Mouse (Mus musculus) cerebellum, adult 2 months (tissue): ENCODE measurements at regions not wholly inside any gene's neighbourhood (a gene's known extent, or its start where the extent isn't known, plus 50 kb on each side); places are given as distances from the start of the nearest gene placed in this dataset.

Experiments used
- DNase-seq, 2 experiments: peaks; one replicate each; pipeline ENCODE4 v3.0.0; 2021
- H3K27ac ChIP-seq: fragments of 200-500 bp; 2 replicates; pipeline ENCODE4 v1.5.1; 2012; ENCODE audit warnings: low read length, control low read depth, inconsistent platforms; ENCODE audit not compliant: insufficient read depth
- H3K27me3 ChIP-seq: fragments of 200-500 bp; 2 replicates; pipeline ENCODE4 v1.6.1; 2012; ENCODE audit warnings: inconsistent platforms, mild to moderate bottlenecking, low read length, moderate library complexity; ENCODE audit not compliant: control insufficient read depth, insufficient read depth
- H3K4me1 ChIP-seq: fragments of 200-500 bp; 2 replicates; pipeline ENCODE4 v1.6.1; 2011; ENCODE audit warnings: low read length; ENCODE audit not compliant: control insufficient read depth, insufficient read depth
- H3K4me3 ChIP-seq: fragments of 200-500 bp; replicated peaks from 2 replicates; pipeline ENCODE3; 2011; ENCODE audit warnings: mild to moderate bottlenecking, low read depth, low read length, control low read depth; ENCODE audit not compliant: insufficient read depth
- CTCF ChIP-seq: fragments of 200-500 bp; IDR thresholded peaks from 2 replicates; pipeline ENCODE4 v1.5.1; 2011; ENCODE audit warnings: low read depth, mild to moderate bottlenecking, control low read depth, low read length, moderate library complexity, borderline replicate concordance; ENCODE audit not compliant: insufficient read depth
- POLR2A ChIP-seq: fragments of 200-500 bp; IDR thresholded peaks from 2 replicates; pipeline ENCODE4 v1.6.1; 2011; ENCODE audit warnings: low read length, control low read depth, borderline replicate concordance; ENCODE audit not compliant: insufficient read depth
- WGBS: fragments of 180-500 bp; shearing (Covaris S2); methylation state at CpG from one replicate; pipeline ENCODE4 v1.1.7; 2018; 5-methylcytosine and 5-hydroxymethylcytosine counted together

DNA sequence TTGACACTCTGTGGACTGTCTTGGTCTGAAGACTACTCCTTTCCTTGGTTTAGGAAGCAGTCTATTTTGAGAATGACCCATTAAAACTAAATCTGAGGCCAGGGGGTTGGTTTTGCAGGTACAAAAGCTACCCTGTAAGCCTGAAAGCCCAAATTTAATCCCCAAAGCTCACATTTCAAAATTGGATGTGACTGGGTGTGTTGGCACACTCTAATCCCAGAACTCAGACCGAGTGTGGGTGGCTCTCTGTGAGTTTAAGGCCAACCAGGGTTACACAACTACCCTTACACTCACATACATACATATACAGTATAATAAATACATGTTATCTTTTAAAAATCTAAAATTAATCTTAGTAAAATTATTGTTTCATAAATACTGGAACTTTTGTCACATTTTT, 228.6 kb downstream of the Xxylt1 start:
- 92% methylated on average over 1 of the region's 1 CpGs for WGBS
- no peaks in the 10 kb centered on the region for H3K27me3 ChIP-seq
- H3K4me1 ChIP-seq, result no peaks in the 10 kb centered on the region
- no peak overlapping the region for H3K4me3 ChIP-seq
- H3K27ac ChIP-seq, result no peak overlapping the region
- no peak for DNase-seq
- TF ChIP-seq POLR2A (no peak), CTCF (no peak)

DNA sequence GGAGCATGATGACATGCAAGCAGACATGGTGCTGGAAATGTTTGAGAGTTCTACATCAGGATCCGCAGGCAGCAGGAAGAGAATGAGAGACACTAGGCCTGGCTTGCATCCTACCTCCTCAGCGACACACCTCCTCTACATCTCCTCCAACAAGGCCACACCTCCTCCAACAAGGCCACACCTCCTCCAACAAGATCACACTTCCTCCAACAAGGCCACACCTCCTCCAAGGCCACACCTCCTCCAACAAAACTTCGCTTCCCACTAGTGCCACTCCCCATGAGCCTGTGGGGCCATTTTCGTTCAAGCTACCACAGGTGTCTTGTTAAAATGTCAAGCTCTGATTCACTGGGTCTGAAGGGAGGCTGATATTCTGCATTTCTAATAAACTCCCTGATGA, 226.5 kb downstream of the Xxylt1 start:
- DNase-seq, result no peak
- TF ChIP-seq CTCF, result no peak
- TF ChIP-seq POLR2A, result no peak
- H3K4me1 ChIP-seq, result no peaks in the 10 kb centered on the region
- WGBS, result 76% methylated on average over 4 of the region's 4 CpGs
- H3K27me3 ChIP-seq, result no peaks in the 10 kb centered on the region
- H3K4me3 ChIP-seq, result no peak overlapping the region
- no peak overlapping the region for H3K27ac ChIP-seq

DNA sequence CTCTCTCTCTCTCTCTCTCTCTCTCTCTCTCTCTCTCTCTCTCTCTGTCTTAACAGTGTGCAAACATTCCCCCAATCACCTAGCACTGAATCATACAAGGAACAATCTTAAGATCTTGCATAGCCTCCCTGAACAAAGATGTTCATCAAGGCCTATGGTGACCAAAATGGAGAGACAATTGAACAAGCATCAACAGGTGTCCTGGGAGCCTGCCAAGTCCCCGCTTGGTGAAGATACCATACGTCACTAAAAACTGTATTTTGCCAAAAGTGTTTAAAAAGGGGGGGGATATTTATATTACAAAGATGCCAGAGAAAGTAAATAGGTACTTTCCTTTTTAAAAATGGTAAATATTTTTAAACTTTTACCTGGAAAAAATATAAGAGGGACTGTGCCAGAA, 223.6 kb downstream of the Xxylt1 start:
- H3K27me3 ChIP-seq, result no peaks in the 10 kb centered on the region
- no peak overlapping the region for H3K4me3 ChIP-seq
- no peak overlapping the region for H3K27ac ChIP-seq
- 22% methylated on average over 2 of the region's 2 CpGs for WGBS
- no peak for TF ChIP-seq CTCF
- no peak for TF ChIP-seq POLR2A
- DNase-seq, result no peak
- no peaks in the 10 kb centered on the region for H3K4me1 ChIP-seq

DNA sequence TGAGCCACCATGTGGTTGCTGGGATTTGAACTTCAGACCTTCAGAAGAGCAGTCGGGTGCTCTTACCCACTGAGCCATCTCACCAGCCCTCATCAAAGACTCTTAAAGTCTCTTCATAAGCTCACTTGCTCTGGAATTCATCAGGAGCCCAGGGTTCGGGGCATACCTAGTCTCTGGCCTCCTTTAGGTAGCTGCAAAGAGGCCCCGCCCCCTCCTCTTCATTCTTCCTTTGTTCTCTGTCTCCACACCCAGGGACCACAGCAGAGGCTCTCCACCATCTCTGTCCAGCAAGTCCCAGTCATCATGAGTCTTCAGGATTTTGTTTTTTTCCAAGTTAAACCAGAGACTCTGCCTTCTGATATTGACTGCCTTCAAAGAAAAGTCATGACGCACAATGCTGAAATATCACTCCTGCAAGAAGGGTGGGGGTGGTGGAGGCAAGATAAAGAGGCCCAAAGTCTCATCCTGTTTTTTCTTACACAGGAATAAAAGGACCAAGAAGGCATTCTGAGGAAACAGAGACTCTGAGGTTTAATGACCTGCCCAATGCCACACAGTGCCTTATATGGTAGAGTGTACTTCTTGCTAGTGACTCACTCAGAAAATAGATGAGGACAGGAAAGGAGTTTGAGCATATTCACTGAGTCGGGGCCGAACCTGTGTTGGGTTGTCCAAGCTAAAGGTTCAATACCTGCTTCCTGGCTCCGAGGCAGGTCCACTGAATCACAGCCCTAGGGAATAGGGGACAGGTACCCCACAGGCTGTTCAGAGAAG, 211.9 kb downstream of the Xxylt1 start:
- TF ChIP-seq CTCF (no peak), POLR2A (no peak)

DNA sequence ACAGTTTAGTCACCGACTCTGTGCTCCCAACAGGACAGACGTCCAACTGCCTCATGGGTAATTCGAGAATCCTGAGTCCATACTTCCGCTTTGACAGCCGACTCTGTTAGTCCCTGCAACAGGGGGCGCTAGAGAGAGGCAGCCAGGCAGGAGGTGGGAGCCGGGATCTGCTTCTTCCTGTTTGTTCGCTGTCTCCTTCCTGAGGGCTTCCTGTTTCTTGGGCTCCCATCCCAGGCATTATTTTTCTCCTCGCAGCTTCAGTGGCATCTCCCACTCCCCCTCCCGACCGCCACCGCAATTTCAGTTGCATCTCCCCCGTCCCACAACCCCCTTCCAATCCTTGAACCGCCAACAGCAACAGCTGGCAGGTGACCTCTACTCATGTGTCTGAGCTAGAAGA, 211.1 kb downstream of the Xxylt1 start:
- DNase-seq, result no peak
- no peak overlapping the region for H3K4me3 ChIP-seq

More for the DNA sequence above, 211.9 kb downstream of the Xxylt1 start:
- Histone ChIP-seq H3K27me3 (no peaks in the 10 kb centered on the region; the same call in 1 of the 2 replicates), H3K4me3 (no peak overlapping the region), H3K4me1 (no peaks in the 10 kb centered on the region), H3K27ac (no peak overlapping the region)
- WGBS, result 94% methylated on average over 7 of the region's 7 CpGs
- no peak for DNase-seq

DNA sequence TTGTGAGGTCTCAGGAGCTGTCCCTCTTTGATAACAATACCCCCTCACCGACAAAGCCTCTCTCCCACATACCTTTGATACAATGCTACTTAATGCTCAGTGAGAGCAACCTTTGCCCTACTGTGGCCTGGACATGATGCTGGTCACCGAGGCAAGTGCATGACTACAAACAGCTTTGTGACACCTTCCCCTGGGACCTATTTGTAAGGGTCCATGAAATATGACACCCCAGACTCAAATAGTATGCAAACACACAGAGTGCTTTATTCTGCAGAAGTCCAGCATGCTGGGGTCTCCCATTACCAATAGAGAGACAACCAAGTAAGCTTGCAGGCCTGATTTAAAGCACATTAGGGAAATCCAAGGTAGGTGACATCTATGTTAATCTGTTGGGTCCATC, 210.6 kb downstream of the Xxylt1 start:
- DNase-seq, result no peak
- Histone ChIP-seq H3K27ac (no peak overlapping the region), H3K27me3 (no peaks in the 10 kb centered on the region; the same call in 1 of the 2 replicates), H3K4me3 (no peak overlapping the region), H3K4me1 (no peaks in the 10 kb centered on the region)
- TF ChIP-seq POLR2A (no peak), CTCF (no peak)
- 55% methylated on average over 2 of the region's 2 CpGs for WGBS

More for the DNA sequence above, 211.1 kb downstream of the Xxylt1 start:
- Histone ChIP-seq H3K27me3 (no peaks in the 10 kb centered on the region; the same call in 1 of the 2 replicates), H3K4me1 (no peaks in the 10 kb centered on the region), H3K27ac (no peak overlapping the region)
- TF ChIP-seq POLR2A, result no peak
- no peak for TF ChIP-seq CTCF
- 78% methylated on average over 14 of the region's 14 CpGs for WGBS

DNA sequence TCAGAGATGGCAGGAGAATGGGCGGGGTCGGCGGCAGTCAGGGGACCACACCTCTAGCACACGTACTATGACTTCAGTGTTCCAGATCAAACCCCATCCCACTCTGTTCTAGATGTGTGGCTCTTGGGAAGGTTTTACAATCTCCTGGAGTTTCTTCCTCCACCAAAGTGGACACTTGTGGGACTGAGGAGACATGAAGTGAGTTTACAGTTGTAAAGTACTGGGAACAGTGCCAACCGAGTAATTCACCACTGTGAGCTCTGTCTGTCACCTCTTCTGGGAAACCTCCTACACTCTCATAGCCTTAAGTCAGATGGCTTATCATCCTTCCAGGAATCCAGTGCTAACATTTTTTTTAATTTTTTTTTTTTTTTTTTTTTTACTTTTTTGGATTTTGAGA, 209.1 kb downstream of the Xxylt1 start:
- WGBS, result 90% methylated on average over 5 of the region's 5 CpGs
- H3K4me1 ChIP-seq, result no peaks in the 10 kb centered on the region
- H3K4me3 ChIP-seq, result no peak overlapping the region
- no peak for TF ChIP-seq CTCF
- no peak for TF ChIP-seq POLR2A
- no peak overlapping the region for H3K27ac ChIP-seq
- no peaks in the 10 kb centered on the region; the same call in 1 of the 2 replicates for H3K27me3 ChIP-seq
- no peak for DNase-seq
